Mouse (Mus musculus) midbrain, embryonic 16.5 days (tissue): ENCODE results near the gene Gm49337. TPM values are rescaled to one million over a fixed set of nuclear protein-coding genes. Genes with fewer than 3 reads are reported as not detected.
A peak's percentile ranks its signal among the peaks of the same experiment; 100 is the strongest.

Experiments used
- ATAC-seq: fragments of 200-750 bp; cut with Nextera tagmentation; 2 replicates; pipeline ENCODE4 v1.8.0; 2017; ENCODE audit warnings: moderate TSS enrichment
- H3K27ac ChIP-seq: fragments of 300-500 bp; sonication (generic); 2 replicates; pipeline ENCODE4 v1.5.1; 2014; ENCODE audit warnings: mild to moderate bottlenecking, low read length, mixed read lengths
- H3K27me3 ChIP-seq: fragments of 300-500 bp; sonication (generic); 2 replicates; pipeline ENCODE4 v1.6.1; 2014; ENCODE audit warnings: low read depth, low read length, mixed read lengths; ENCODE audit not compliant: control insufficient read depth, insufficient read depth
- H3K36me3 ChIP-seq: fragments of 300-500 bp; sonication (generic); 2 replicates; pipeline ENCODE4 v1.6.1; 2014; ENCODE audit warnings: mild to moderate bottlenecking, low read length, moderate library complexity, mixed read lengths; ENCODE audit not compliant: control insufficient read depth, insufficient read depth
- H3K4me1 ChIP-seq: fragments of 300-500 bp; sonication (generic); 2 replicates; pipeline ENCODE4 v1.6.1; 2014; ENCODE audit warnings: mild to moderate bottlenecking, low read length, mixed read lengths; ENCODE audit not compliant: control insufficient read depth, insufficient read depth
- H3K4me2 ChIP-seq: fragments of 300-500 bp; sonication (generic); 2 replicates; pipeline ENCODE4 v1.6.1; 2014; ENCODE audit warnings: mild to moderate bottlenecking, low read length, mixed read lengths
- H3K4me3 ChIP-seq: fragments of 300-500 bp; sonication (generic); 2 replicates; pipeline ENCODE4 v1.5.1; 2014; ENCODE audit warnings: low read depth, mild to moderate bottlenecking, low read length, moderate library complexity, mixed read lengths
- H3K9ac ChIP-seq: fragments of 300-500 bp; sonication (generic); 2 replicates; pipeline ENCODE4 v1.6.1; 2014; ENCODE audit warnings: low read depth, low read length, mixed read lengths
- H3K9me3 ChIP-seq: fragments of 300-500 bp; sonication (generic); replicated peaks from 2 replicates; pipeline ENCODE4 v1.6.1; 2014; ENCODE audit warnings: mild to moderate bottlenecking, low read length, mixed read lengths; ENCODE audit not compliant: control insufficient read depth, poor library complexity, severe bottlenecking
- WGBS: fragments of 180-500 bp; shearing (Covaris S2); extraction: QIAGEN DNeasy Blood & Tissue Kit; methylation state at CpG from one replicate; pipeline ENCODE4 v1.1.7; 2014; 5-methylcytosine and 5-hydroxymethylcytosine counted together
- polyA plus RNA-seq: library from polyadenylated mRNA; unstranded; fragments of >200 nt; fragmentation: Nextera tagmentation; extraction: Ambion mirVana; gene quantifications from 2 replicates; pipeline ENCODE4 v1.2.1, GENCODE M21; 2015

Gene Gm49337
- polyA plus RNA-seq, 1 experiment from 2014 or later, result not detected

GRCm38 (mm10) chr4:116304551-116304950 is 131.4 kb downstream of the Gm49337 start:
- Histone ChIP-seq H3K9me3 (no peaks in the 10 kb centered on the region), H3K4me2 (no peak overlapping the region), H3K4me3 (no peak overlapping the region), H3K4me1 (no peaks in the 10 kb centered on the region), H3K27ac (no peak overlapping the region), H3K27me3 (no peaks in the 10 kb centered on the region), H3K36me3 (peaks cover 45% of the 10 kb centered on the region), H3K9ac (no peak overlapping the region)
- 22% methylated on average over 1 of the region's 1 CpGs for whole genome bisulfite sequencing
- ATAC-seq, result no peak

GRCm38 (mm10) chr4:116317575-116317974 is 144.4 kb downstream of the Gm49337 start:
- Histone ChIP-seq H3K4me2 (no peak overlapping the region), H3K4me3 (no peak overlapping the region), H3K4me1 (no peaks in the 10 kb centered on the region), H3K9me3 (no peaks in the 10 kb centered on the region), H3K27me3 (no peaks in the 10 kb centered on the region), H3K36me3 (peaks cover 48% of the 10 kb centered on the region), H3K27ac (no peak overlapping the region), H3K9ac (no peak overlapping the region)
- ATAC-seq, result no peak
- 94% methylated on average over 4 of the region's 4 CpGs for WGBS

GRCm38 (mm10) chr4:116322127-116322526 is 148.9 kb downstream of the Gm49337 start:
- Histone ChIP-seq H3K4me2 (no peak overlapping the region), H3K27me3 (no peaks in the 10 kb centered on the region), H3K4me1 (no peaks in the 10 kb centered on the region), H3K36me3 (peaks cover 60% of the 10 kb centered on the region), H3K4me3 (no peak overlapping the region), H3K9me3 (no peaks in the 10 kb centered on the region), H3K9ac (no peak overlapping the region), H3K27ac (no peak overlapping the region)
- ATAC-seq, result no peak
- 93% methylated on average over 6 of the region's 6 CpGs for WGBS

- Histone ChIP-seq H3K9me3 (no peaks in the 10 kb centered on the region), H3K4me3 (no peak overlapping the region), H3K4me2 (no peak overlapping the region), H3K9ac (no peak overlapping the region), H3K27ac (no peak overlapping the region), H3K27me3 (no peaks in the 10 kb centered on the region), H3K36me3 (peaks cover 34% of the 10 kb centered on the region), H3K4me1 (no peaks in the 10 kb centered on the region)
- no peak for ATAC-seq
- 97% methylated on average over 3 of the region's 3 CpGs for WGBS
Observed at GRCm38 (mm10) chr4:116329256-116329655, 156.1 kb downstream of the Gm49337 start.

GRCm38 (mm10) chr4:116336294-116336693 is 163.1 kb downstream of the Gm49337 start:
- H3K4me2 ChIP-seq, result no peak overlapping the region
- 80% methylated on average over 1 of the region's 1 CpGs for WGBS
- H3K27me3 ChIP-seq, result no peaks in the 10 kb centered on the region
- H3K4me3 ChIP-seq, result no peak overlapping the region
- ATAC-seq, result no peak
- H3K9ac ChIP-seq, result no peak overlapping the region
- no peaks in the 10 kb centered on the region for H3K4me1 ChIP-seq
- no peaks in the 10 kb centered on the region for H3K9me3 ChIP-seq
- H3K27ac ChIP-seq, result no peak overlapping the region
- H3K36me3 ChIP-seq, result peaks cover 6% of the 10 kb centered on the region; the same call in 1 of the 2 replicates

GRCm38 (mm10) chr4:116342119-116342518 is 168.9 kb downstream of the Gm49337 start:
- Histone ChIP-seq H3K4me1 (no peaks in the 10 kb centered on the region), H3K4me2 (no peak overlapping the region), H3K36me3 (no peaks in the 10 kb centered on the region), H3K27me3 (no peaks in the 10 kb centered on the region), H3K9me3 (no peaks in the 10 kb centered on the region), H3K9ac (no peak overlapping the region), H3K27ac (no peak overlapping the region), H3K4me3 (no peak overlapping the region)
- ATAC-seq, result 0 out of 2 replicates have a peak, but pooled peaks have one; percentile 56

Other genes with a start within 250 kb of the Gm49337 start
- 6.1 and 12.0 TPM in 2 replicates for gene Dmbx1, start 233.5 kb upstream of the Gm49337 start, polyA plus RNA-seq
- 25.9 and 27.3 TPM in 2 replicates for gene Faah, start 155.5 kb upstream of the Gm49337 start, polyA plus RNA-seq
- 9.9 and 11.3 TPM in 2 replicates for gene Nsun4, start 119.5 kb upstream of the Gm49337 start, polyA plus RNA-seq
- 367 and 376 TPM in 2 replicates for gene Uqcrh, start 98.3 kb upstream of the Gm49337 start, polyA plus RNA-seq
- gene Lrrc41, start 98.1 kb upstream of the Gm49337 start, polyA plus RNA-seq, result 73.7 and 74.6 TPM in 2 replicates
- gene Rad54l, start 49.7 kb upstream of the Gm49337 start, polyA plus RNA-seq, result 4.6 and 6.1 TPM in 2 replicates
- gene Pomgnt1, start 49.5 kb upstream of the Gm49337 start, polyA plus RNA-seq, result 63.1 and 68.8 TPM in 2 replicates
- gene Lurap1, start 22.0 kb upstream of the Gm49337 start, polyA plus RNA-seq, result 2.1 and 3.1 TPM in 2 replicates
- not detected in 2 replicates for gene Tspan1, start 5.8 kb upstream of the Gm49337 start, polyA plus RNA-seq
- not detected in 2 replicates for gene 1700042G07Rik, start within 50 bp of the Gm49337 start, polyA plus RNA-seq
- 80.5 and 94.2 TPM in 2 replicates for gene Pik3r3, start 48.2 kb downstream of the Gm49337 start, polyA plus RNA-seq